Mouse (Mus musculus): ENCODE measurements around the gene Vnn1.

Vnn1 gene

GRCm38 (mm10) chr10:23894601-23895349 lies at the start of gene Vnn1:
TSS of gene Vnn1 (plus strand) at chr10:23894688.
- DNase-seq, result no peak

GRCm38 (mm10) chr10:23851228-23851912 lies 43.1 kb upstream of the Vnn1 start, which contains the start of gene Vnn3:
TSS of gene Vnn3 (plus strand) at chr10:23851462.
- no peak for DNase-seq

GRCm38 (mm10) chr10:23852096-23852495 lies 42.4 kb upstream of the Vnn1 start:
- no peak for DNase-seq

GRCm38 (mm10) chr10:23864362-23865312 lies 29.9 kb upstream of the Vnn1 start:
- no peak for DNase-seq

- DNase-seq, result peak in 1 of 2 experiments; percentile 6
Observed at GRCm38 (mm10) chr10:23880695-23881094, 13.8 kb upstream of the Vnn1 start.

GRCm38 (mm10) chr10:23884910-23885309 lies 9.6 kb upstream of the Vnn1 start:
- no peak for DNase-seq

- no peak for DNase-seq
Observed at GRCm38 (mm10) chr10:23886060-23886459, 8.4 kb upstream of the Vnn1 start.

- no peak for DNase-seq
Observed at GRCm38 (mm10) chr10:23892987-23893386, 1.5 kb upstream of the Vnn1 start.

- DNase-seq, result no peak
Observed at GRCm38 (mm10) chr10:23895376-23895775, 888 bp downstream of the Vnn1 start.

GRCm38 (mm10) chr10:23901119-23901518 lies 6.6 kb downstream of the Vnn1 start:
- DNase-seq, result no peak

- no peak for DNase-seq
Observed at GRCm38 (mm10) chr10:23905661-23906060, 11.2 kb downstream of the Vnn1 start.

GRCm38 (mm10) chr10:23920056-23920455 lies 25.6 kb downstream of the Vnn1 start, which contains the start of gene Taar1:
TSS of gene Taar1 (plus strand) at chr10:23920356.
- no peak for DNase-seq

- DNase-seq, result no peak
Observed at GRCm38 (mm10) chr10:23922468-23922867, 28.0 kb downstream of the Vnn1 start.

GRCm38 (mm10) chr10:23923941-23924340 lies 29.5 kb downstream of the Vnn1 start:
- DNase-seq, result no peak

GRCm38 (mm10) chr10:23937613-23938012 lies 43.1 kb downstream of the Vnn1 start:
- no peak for DNase-seq

- no peak for DNase-seq
Observed at GRCm38 (mm10) chr10:23938312-23938711, 43.8 kb downstream of the Vnn1 start, which contains the start of gene Taar2. TSS of gene Taar2 (plus strand) at chr10:23938572.

- no peak for DNase-seq
Observed at GRCm38 (mm10) chr10:23942465-23942864, 48.0 kb downstream of the Vnn1 start.

GRCm38 (mm10) chr10:23948026-23948425 lies 53.5 kb downstream of the Vnn1 start:
- DNase-seq, result no peak

- no peak for DNase-seq
Observed at GRCm38 (mm10) chr10:23949508-23950005, 55.1 kb downstream of the Vnn1 start, which contains the start of gene Taar3. TSS of gene Taar3 (plus strand) at chr10:23949558.

- peak; percentile 50 for DNase-seq
Observed at GRCm38 (mm10) chr10:23951714-23952113, 57.2 kb downstream of the Vnn1 start.

Measured in cerebellum, adult 18-20 months (tissue).